Mouse (Mus musculus): ENCODE results near the gene Zfp57. TPM values are rescaled to one million over a fixed set of nuclear protein-coding genes. Genes with fewer than 3 reads are reported as not detected.

The Zfp57 gene
- polyA plus RNA-seq (2012; rRNA removed), result 444 and 477 TPM in 2 replicates

DNA sequence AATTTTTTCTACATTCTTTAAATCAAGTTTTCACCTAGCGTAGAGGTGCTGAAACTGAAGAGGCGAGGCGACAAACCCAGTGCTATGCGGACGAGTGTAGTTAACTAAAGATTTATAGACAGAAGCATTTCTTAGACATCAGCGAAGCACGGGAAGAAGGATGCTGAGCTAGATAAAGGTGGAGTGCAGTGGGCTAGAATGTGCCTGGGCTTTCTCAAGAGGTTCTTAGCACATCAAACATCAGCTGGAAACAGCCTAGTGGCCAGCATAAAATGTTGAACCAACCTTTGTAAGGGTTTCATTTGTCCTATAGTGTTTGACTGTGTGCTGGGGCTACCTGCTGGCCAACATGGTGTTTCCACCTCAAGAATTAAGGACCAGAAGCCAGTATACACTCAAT, at the start of gene Zfp57:
Gene Zfp57 (plus strand): TSS at position 301 of the 400 bp plus-strand sequence.

DNA sequence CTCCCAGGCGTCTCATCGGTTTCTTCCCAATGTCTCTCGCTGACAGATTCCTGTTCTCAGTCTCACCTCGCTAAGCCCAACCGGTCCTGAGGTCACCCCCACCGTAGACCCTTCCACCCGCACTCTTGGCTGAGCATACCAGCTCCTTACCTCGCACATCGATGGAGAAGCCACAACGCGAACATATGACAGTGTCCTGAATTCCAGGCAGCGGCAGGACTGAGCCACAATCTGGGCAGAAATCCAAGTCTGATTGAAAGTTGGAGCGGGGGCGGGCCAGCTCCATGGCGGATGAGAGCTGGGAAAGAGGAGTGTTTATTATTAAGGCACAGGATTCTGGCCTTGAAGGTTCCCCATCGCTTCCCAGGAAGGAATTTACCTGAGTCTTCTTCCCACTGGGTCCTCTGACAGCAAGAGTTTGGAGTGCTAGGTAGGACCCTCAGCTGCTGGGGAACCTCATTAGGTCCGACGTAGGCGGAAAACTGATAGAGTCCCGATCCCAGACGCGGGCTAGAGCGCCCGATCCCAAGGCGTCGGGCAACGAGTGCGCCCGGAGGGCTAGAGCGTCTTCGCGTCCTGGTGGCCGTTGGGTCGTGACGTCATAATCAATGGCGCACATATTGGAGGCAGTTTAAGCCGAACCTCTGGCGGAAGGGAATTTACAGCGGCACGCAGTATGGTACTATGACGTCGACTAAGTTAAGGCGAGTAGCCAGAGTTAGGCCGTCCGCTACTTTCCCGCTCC, 42.8 kb upstream of the Zfp57 start, which contains the start of the genes Znrd1 and Znrd1as:
Gene Znrd1 (minus strand): TSS at position 561 of the 745 bp plus-strand sequence.
Gene Znrd1as (plus strand): TSS at position 594 of the 745 bp plus-strand sequence.

DNA sequence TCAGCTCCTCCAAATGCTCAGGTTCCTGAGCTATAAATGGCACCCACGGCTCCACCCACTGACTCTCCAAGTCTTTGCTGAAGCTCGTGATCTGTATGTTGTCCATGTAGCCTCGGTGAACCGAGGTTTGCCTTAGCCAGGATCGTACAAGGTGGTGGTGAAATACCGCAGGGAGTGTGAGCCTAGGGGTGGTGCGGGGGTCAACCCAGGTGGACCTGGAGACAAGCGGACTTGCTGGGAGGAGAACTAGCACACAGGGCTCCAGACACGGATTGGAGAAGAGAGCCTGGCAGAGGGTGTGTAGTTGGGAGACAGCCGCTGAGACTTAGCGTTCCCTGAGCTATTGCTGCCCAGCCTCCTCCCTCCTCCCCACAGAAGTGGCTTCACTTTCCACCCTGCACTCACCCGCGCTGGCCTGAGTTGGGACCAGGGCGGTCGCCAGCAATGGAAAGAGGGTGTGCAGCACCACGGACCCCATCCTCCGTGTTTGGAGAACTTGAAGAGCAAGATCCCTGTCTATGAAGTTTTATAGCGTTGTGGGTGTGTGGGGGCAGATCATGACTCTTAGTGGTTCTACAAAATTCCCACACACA, 19.6 kb upstream of the Zfp57 start, which contains the start of gene 2410137M14Rik:
Gene 2410137M14Rik (minus strand): TSS at position 17 of the 593 bp plus-strand sequence.

DNA sequence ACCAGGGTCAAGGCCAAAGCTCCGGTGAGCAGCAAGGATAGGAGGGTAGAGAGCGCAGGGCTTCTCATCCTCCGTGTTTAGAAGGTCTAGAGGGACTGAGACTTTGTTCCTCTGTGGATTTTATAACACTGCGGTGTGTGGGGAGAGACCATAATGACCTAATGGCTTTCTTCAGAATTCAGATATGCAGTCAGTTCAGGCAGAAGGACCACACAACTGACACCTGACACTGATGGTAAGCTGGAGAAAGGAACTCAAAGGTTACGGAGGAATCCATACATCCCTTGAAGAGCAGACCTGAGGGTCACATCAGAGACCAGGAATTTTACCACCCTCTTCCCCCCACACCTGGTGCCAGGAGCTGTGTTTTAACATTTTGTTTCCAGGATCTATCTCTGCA, 11.5 kb upstream of the Zfp57 start, which contains the start of gene H2-M5:
Gene H2-M5 (minus strand): TSS at position 101 of the 400 bp plus-strand sequence.

DNA sequence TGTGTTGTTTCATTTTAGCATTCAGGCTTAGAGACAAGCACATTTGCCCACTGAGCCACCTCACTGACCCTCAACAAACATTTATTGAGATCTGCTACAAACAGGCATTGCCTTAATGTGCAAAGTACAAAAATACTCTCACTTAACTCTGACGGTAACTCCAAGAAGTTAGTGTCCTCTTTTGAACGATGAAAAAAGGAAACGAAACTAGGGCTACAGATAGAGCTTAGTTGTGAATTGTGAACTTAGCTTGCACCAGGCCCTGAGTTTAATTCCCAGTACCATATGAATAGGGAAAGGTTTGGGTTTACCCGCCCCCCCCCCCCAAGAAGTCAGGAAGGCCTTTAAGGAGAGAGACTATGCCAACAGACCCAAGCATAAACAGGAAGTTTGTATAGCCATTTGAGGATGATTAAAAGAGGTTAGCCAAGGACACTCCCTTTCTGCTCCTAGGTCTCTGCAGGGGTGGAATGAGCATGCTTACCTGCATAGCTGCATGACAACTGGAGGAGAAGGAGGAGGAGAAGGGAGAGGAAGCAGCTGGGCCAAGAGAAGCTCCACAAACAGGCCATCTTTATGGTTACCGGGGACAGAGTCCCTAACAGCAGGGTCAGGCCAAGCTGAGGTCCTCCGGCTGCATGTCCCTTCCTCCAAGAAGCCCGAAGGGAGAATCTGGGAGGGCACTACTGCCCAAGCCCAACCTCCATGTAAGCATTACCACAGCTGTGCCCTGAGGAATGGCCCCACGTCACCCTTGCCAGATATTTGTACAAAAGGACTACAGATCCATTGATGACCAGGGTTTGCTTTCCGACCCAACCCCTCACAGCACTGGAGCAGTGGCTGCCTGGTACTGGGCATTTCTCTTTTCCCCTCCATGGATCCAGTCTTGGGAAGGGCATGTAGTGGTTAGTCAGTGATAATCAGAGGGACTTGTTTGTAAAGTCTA, 21.9 kb downstream of the Zfp57 start, which contains the start of gene Mog:
Gene Mog (minus strand): TSS at position 771 of the 949 bp plus-strand sequence.

DNA sequence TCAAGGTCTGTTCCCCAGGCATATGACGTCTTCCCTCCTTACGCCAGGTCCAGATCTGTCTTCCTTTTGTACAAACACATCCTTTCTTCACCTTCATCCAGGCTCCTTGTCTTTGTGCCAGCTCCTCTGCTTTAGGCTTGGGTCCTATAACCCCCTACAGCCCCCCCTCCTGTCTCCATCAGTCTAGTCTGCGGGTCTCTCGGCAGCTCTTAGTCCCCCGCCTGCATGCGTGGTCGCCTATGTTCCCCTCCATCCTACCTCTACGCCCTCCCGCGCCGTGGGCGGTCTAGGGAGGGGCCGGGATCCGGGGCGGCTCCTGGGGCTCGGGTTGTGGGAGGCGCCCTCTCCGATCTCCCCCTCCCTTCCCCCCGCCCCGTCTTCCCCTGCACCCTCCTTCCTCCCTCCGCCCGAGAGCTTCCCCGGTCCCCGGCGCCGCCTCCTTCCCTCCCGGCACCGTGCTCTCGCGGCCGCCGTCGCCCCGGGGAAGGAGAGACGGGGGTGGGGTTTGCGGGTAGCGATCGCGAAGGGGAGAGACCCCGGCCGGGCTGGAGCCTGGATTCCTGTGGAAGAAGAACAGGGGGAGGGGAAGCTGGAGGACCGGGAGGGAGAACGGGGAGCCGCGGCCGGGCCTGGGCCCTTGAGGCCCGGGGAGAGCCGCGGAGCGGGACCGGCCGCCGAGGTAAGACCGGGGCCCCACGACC, 44.8 kb downstream of the Zfp57 start, which contains the start of gene Gabbr1:
Gene Gabbr1 (plus strand): TSS at position 356 of the 701 bp plus-strand sequence.

Other genes starting within 250 kb of the Zfp57 start
- not detected in 2 replicates for gene H2-M10.5, start 228.3 kb upstream of the Zfp57 start, polyA plus RNA-seq (2012; rRNA removed)
- gene H2-M10.6, start 189.0 kb upstream of the Zfp57 start, polyA plus RNA-seq (2012; rRNA removed), result not detected in 2 replicates
- gene Trim26, start 164.0 kb upstream of the Zfp57 start, polyA plus RNA-seq (2012; rRNA removed), result 27.3 and 28.2 TPM in 2 replicates
- 0.43 and 3.0 TPM in 2 replicates for gene Trim15, start 134.0 kb upstream of the Zfp57 start, polyA plus RNA-seq (2012; rRNA removed)
- 0.05 TPM in 2 replicates for gene Trim10, start 131.6 kb upstream of the Zfp57 start, polyA plus RNA-seq (2012; rRNA removed)
- 0.15 and 0.21 TPM in 2 replicates for gene Trim40, start 111.0 kb upstream of the Zfp57 start, polyA plus RNA-seq (2012; rRNA removed)
- gene Trim31, start 103.0 kb upstream of the Zfp57 start, polyA plus RNA-seq (2012; rRNA removed), result not detected in 2 replicates
- 1.5 and 2.0 TPM in 2 replicates for gene Rnf39, start 58.2 kb upstream of the Zfp57 start, polyA plus RNA-seq (2012; rRNA removed)
- 154 and 160 TPM in 2 replicates for gene Ppp1r11, start 49.4 kb upstream of the Zfp57 start, polyA plus RNA-seq (2012; rRNA removed)
- gene Znrd1, start 42.6 kb upstream of the Zfp57 start, polyA plus RNA-seq (2012; rRNA removed), result 42.6 and 42.9 TPM in 2 replicates
- 4.1 and 4.6 TPM in 2 replicates for gene Znrd1as, start 42.6 kb upstream of the Zfp57 start, polyA plus RNA-seq (2012; rRNA removed)
- gene 2410137M14Rik, start 19.9 kb upstream of the Zfp57 start, polyA plus RNA-seq (2012; rRNA removed), result 1.6 and 1.9 TPM in 2 replicates
- gene H2-M5, start 11.6 kb upstream of the Zfp57 start, polyA plus RNA-seq (2012; rRNA removed), result 13.8 and 14.5 TPM in 2 replicates
- gene Mog, start 22.2 kb downstream of the Zfp57 start, polyA plus RNA-seq (2012; rRNA removed), result 0.08 and 0.11 TPM in 2 replicates
- gene Gabbr1, start 44.8 kb downstream of the Zfp57 start, polyA plus RNA-seq (2012; rRNA removed), result 279 and 285 TPM in 2 replicates
- not detected in 2 replicates for gene Olfr90, start 87.3 kb downstream of the Zfp57 start, polyA plus RNA-seq (2012; rRNA removed)
- gene Olfr91, start 97.1 kb downstream of the Zfp57 start, polyA plus RNA-seq (2012; rRNA removed), result not detected in 2 replicates
- not detected in 2 replicates for gene Olfr92, start 118.9 kb downstream of the Zfp57 start, polyA plus RNA-seq (2012; rRNA removed)
- not detected in 2 replicates for gene Olfr93, start 160.3 kb downstream of the Zfp57 start, polyA plus RNA-seq (2012; rRNA removed)
- gene Ubd, start 192.7 kb downstream of the Zfp57 start, polyA plus RNA-seq (2012; rRNA removed), result not detected in 2 replicates
- not detected in 2 replicates for gene Olfr94, start 199.8 kb downstream of the Zfp57 start, polyA plus RNA-seq (2012; rRNA removed)
- 0.03 and 0.04 TPM in 2 replicates for gene Olfr95, start 212.0 kb downstream of the Zfp57 start, polyA plus RNA-seq (2012; rRNA removed)
- not detected in 2 replicates for gene Olfr96, start 219.0 kb downstream of the Zfp57 start, polyA plus RNA-seq (2012; rRNA removed)
- not detected in 2 replicates for gene Olfr97, start 236.2 kb downstream of the Zfp57 start, polyA plus RNA-seq (2012; rRNA removed)

Measured in central nervous system, embryonic 18 days (tissue).